In genomic region chr1:137670650-137671049, GRCm38 (mm10) we compare ENCODE assay signal across 17 mouse cellular contexts.
A peak's percentile ranks its signal among the peaks of the same experiment; 100 is the strongest.
DNase-seq lines count a peak whose midpoint lies in the region; ATAC-seq and TF ChIP-seq lines count a peak whose summit lies in the region.
"Had no signal": no experiment of that assay in that cellular context is flagged by ENCODE, and none has a peak within 500 bp of the region (broad histone marks: within the 10 kb centered on the region; RNA-seq: fewer than 3 reads in every experiment).

No protein-coding gene starts in this region.

- H3K4me3 ChIP-seq in gastrocnemius, adult 2 months: no peak overlapping the region
- H3K4me3 ChIP-seq in left cerebral cortex, adult 2 months: no peak overlapping the region
- H3K4me3 ChIP-seq: embryonic facial prominence, embryonic 10.5 days; erythroblast, embryonic 14.5 days; heart, embryonic 15.5 days; hindbrain, embryonic 13.5 days; intestine, embryonic 15.5 days; lung, embryonic 15.5 days; megakaryocyte, embryonic 14.5 days; midbrain, embryonic 15.5 days; stomach, embryonic 15.5 days had no signal

- DNase-seq in gastrocnemius, adult 2 months: peak; percentile 48
- no peak for DNase-seq in gastrocnemius, postnatal 25 days
- DNase-seq in left cerebral cortex, adult 2 months (ENCODE audit: extremely low spot score in 1 of 2, low spot score in 2 of 2): no peak
- no peak for DNase-seq in left cerebral cortex, adult 11 months (ENCODE audit: low spot score)
- peak; percentile 9 for DNase-seq in thymus, postnatal 4 days
- DNase-seq in thymus, postnatal 36 days: no peak

- TF ChIP-seq CTCF in gastrocnemius, adult 2 months (IDR thresholded peaks at IDR 0.05): no peak
- no peak for TF ChIP-seq CTCF in left cerebral cortex, adult 2 months (IDR thresholded peaks at IDR 0.05)

- H3K27ac ChIP-seq in gastrocnemius, adult 2 months: no peak overlapping the region
- H3K27ac ChIP-seq in left cerebral cortex, adult 2 months: peak overlapping the region; percentile 67; the same call in 1 of the 2 replicates
- H3K27ac ChIP-seq: embryonic facial prominence, embryonic 10.5 days; heart, embryonic 15.5 days; hindbrain, embryonic 13.5 days; intestine, embryonic 15.5 days; lung, embryonic 15.5 days; midbrain, embryonic 15.5 days; stomach, embryonic 15.5 days had no signal

- intact Hi-C loops in gastrocnemius, adult 2 months (cut with DNase I): no loop called here
- intact Hi-C loops in left cerebral cortex, adult 2 months (cut with DNase I): no loop called here

- no peak for ATAC-seq in erythroblast, adult 5-6 weeks (replicated peaks; ENCODE audit: low FRiP score, poor library complexity, severe bottlenecking)
- ATAC-seq: forebrain, embryonic 14.5 days; intestine, embryonic 15.5 days; midbrain, embryonic 15.5 days had no signal

Comparison
In these comparisons a context has a peak if more than half of its experiments do, and no peak if none do; other contexts are left out.
1. DNase-seq: peak in gastrocnemius, adult 2 months (single experiment) and thymus, postnatal 4 days (single experiment); none in gastrocnemius, postnatal 25 days (single experiment), left cerebral cortex, adult 2 months (0 of 2), left cerebral cortex, adult 11 months (single experiment) and thymus, postnatal 36 days (0 of 2).